Mouse (Mus musculus): ENCODE data around the gene Akap10.
"Not testable (repeated sequence)": the region's sequence is repeated elsewhere in the genome, so short reads cannot be mapped to it uniquely, and the experiment has no call there.

Akap10 gene

GRCm38 (mm10) chr11:61930640-61931586, 861 bp upstream of the Akap10 start:
- no peak for DNase-seq (ENCODE audit: low spot score in 2 of 2)

DNA sequence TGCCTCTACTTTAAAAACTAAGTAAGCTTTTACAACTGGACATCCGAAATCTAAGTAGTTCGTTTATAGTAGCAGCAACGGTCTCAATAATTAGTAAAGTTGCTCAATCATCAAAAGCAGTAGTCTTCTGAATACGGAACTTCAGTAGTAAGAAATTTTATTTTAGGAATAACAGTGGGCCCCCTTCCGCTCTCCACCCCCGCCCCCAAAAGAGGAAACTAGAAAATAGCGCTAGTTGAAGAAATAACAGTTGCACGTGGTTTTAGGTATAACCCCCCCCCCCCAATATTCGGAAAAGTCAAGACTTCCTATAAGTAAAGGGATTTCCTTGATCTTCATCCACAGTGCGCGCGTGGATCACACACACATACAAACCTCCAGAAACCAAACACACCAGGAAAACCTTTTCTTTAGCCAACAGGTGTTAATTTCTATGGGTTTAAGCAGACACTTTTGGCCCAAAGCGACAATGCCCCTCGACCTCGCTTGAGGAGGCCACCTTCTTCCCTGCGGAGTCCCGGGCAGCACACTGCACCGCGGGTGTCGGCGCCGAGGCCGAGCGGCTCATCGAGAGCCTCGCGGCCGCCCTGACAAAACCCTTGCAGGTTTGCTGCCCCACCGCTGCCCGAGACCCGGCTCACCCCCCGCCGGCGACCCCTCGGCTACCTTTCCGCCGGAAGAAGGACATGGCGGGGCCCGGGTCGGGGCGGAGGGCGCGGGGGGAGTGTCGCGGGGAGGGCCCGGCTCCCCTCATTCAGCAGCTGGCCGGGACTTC, 542 bp downstream of the Akap10 start:
- DNase-seq (ENCODE audit: low spot score in 2 of 2) = no peak

GRCm38 (mm10) chr11:61923309-61923708, 6.7 kb downstream of the Akap10 start:
- no peak for DNase-seq (ENCODE audit: low spot score in 2 of 2)

DNA sequence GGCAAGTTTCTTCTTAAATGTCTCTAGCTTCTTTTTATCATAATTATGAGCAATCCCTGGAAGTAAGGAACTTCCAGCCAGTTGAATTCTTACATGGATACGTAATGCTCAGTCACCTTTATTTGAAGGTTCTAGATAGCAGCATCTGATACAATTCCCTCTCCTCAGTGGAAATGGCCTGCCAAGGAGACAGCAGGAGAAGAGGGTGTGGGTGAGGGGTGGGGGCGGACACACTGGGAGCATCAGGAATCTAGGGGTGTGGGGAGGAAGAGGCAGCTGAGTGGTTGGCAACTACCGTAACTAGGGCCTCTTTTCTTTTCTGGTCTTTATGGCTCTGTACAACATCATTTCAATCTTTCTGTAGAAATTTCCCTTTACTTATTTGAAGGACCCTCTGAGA, 10.3 kb downstream of the Akap10 start:
- no peak for DNase-seq (ENCODE audit: low spot score in 2 of 2)

DNA sequence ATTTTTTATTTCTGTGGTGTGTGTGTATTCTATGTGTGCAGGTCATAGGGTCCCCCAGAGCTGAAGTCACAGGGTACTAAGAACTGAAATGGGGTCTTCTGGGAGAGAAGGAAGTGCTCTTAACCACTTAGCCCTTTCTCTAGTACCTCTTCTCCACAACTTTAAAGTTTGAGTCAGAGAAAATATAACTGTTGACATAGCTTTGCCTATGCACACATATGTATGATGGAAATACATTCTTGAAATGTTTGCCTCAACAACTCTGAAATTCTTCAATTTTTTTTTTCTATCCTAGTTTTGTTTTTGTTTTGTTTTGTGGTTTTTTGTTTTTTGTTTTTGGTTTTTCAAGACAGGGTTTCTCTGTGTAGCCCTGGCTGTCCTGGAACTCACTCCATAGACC, 21.7 kb downstream of the Akap10 start:
- DNase-seq (ENCODE audit: low spot score in 2 of 2) = no peak

DNA sequence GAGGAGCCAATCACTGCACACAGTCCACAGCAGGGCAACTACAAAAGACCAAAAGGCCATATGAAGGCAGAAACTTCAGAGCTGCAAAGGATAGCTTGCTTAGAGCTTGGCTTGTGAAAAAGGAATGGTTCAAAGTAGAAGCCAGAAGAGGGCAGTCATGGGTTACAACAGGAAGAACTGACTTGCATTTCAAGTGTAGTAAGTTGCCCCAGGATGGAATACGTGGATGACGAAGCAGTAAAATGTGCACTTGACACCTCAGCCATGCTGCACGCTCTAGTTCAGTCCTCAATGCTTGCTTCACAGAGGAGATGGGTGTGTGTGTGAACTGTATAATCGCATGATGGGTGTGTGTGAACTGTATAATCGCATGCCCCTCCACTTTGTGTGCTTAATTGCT, 47.9 kb downstream of the Akap10 start:
- DNase-seq (ENCODE audit: low spot score in 2 of 2) = no peak

- DNase-seq (ENCODE audit: low spot score in 2 of 2) = no peak
These were observed 50.1 kb downstream of the Akap10 start for GRCm38 (mm10) chr11:61879921-61880320.

DNA sequence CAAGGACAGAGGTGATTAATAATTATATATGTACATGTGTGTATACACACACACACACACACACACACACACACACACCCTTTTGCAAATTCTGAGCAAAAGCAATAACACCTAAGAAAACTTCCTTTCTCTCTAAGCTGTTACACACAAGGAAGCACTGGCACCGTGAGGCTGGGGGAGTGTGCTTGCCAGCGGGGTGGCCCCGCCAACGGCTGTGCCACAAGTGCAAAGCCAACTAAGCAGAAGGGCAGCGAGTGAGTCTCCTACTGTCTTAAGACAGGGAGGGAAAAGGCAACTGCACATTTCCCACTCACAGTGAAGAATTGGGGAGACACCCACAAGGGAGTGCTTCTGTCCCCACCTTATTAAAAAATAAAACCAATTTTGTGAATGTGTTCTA, 58.2 kb downstream of the Akap10 start:
- no peak for DNase-seq (ENCODE audit: low spot score in 2 of 2)

GRCm38 (mm10) chr11:61866856-61867255, 63.2 kb downstream of the Akap10 start:
- no peak for DNase-seq (ENCODE audit: low spot score in 2 of 2)

DNA sequence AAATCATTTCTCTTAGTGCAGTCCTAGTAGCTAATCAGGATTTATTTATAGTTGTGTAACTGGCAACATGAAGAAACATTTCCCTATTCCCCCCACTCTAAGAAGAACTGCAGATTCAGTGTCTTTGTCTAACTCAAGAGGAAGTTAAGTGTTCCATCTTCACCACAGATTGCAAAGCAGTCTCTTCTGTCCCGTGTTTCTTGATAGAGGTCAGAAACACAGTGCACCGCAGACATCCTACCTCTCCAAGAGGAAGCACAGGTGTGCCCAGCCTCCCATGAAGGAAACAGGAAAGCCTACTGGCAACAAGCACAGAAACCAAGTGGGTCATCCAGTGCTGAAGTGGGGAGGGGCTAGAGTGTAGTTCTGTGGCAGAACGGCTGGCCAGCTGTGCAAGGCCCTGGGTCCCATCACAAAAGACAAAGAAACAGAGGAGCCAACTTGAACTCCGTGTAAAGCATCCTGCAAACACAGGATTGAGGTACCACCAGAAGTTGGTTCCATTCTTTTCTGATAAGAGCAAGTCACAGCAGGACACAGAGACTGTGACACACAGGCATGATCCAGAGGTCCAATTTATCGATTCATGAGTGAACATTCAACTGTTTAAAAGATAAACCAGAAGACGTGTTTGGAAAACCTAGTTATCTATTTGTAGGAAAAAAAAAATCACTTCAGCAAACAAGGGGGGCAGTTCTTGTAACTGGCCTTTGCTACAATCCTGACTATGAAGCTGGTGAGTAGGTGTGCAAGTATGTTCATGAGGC, 68.1 kb downstream of the Akap10 start:
- DNase-seq (ENCODE audit: low spot score in 2 of 2) = no peak

- no peak for DNase-seq (ENCODE audit: low spot score in 2 of 2)
These were observed 70.7 kb downstream of the Akap10 start for GRCm38 (mm10) chr11:61859316-61859715.

DNA sequence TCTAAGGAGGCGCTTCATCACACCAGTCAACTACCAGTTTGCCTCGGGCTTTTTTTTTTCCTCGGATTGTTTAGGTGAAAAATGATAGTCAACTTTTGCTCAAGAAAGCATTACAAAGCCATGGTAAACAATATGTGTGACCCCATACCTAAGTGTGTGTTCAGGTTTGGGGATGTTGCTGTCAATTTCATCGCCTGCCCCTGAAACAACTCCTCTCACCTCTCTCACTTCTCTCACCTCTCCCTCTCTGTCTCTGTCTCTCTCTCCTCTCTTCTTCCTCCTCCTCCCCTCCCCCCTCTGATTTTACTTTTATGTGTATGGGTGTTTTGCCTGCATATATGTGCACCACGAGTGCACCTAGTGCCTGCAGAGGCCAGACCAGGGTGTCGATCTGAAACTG, 74.5 kb downstream of the Akap10 start:
- DNase-seq (ENCODE audit: low spot score in 2 of 2) = no peak

- DNase-seq (ENCODE audit: low spot score in 2 of 2) = peak; percentile 68 to 78
These were observed 75.1 kb downstream of the Akap10 start, which contains the start of gene Ulk2 for GRCm38 (mm10) chr11:61854988-61855411. TSS of gene Ulk2 (minus strand) at chr11:61855073.

- DNase-seq (ENCODE audit: low spot score in 2 of 2) = peak; percentile 73 to 74
These were observed 75.7 kb downstream of the Akap10 start for GRCm38 (mm10) chr11:61854211-61854987.

GRCm38 (mm10) chr11:61853659-61854058, 76.4 kb downstream of the Akap10 start:
- no peak for DNase-seq (ENCODE audit: low spot score in 2 of 2)

DNA sequence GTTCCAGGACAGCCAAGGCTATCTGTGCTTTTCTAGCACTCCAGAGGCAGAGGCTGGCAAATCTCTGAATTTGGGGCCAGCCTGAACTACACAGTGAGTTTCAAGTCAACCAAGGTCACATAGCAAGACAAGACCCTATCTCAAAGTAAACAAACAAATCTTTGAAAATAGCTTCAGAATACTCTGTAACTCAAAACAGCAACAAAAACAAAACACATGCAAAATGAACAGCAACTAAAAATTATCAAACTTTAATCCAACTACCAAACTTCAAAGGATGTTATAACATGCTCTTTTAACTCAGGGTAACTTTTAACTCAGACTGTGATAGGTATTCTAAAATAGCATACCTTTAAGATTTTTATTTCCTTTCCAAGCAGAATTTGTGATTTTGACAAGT, 77.1 kb downstream of the Akap10 start:
- no peak for DNase-seq (ENCODE audit: low spot score in 2 of 2)

GRCm38 (mm10) chr11:61851195-61851594, 78.9 kb downstream of the Akap10 start:
- DNase-seq (ENCODE audit: low spot score in 2 of 2) = no peak

DNA sequence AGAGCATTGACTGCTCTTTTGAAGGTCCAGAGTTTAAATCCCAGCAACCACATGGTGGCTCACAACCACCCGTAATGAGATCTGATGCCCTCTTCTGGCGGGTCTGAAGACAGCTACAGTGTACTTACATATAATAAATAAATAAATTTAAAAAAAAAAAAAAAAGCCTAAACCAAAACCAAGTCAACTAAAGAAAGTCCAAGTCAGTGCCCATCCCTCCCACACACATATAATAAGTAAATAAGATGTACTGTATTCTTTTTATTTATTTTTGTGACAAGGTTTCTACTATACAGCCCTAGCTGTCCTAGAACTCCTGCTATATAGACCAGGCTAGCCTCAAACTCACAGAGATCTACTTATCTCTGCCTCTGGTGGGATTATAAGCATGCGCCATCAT, 89.4 kb downstream of the Akap10 start:
- DNase-seq (ENCODE audit: low spot score in 2 of 2) = not testable (repeated sequence)

- DNase-seq (ENCODE audit: low spot score in 2 of 2) = no peak
These were observed 90.1 kb downstream of the Akap10 start for GRCm38 (mm10) chr11:61839940-61840339.

GRCm38 (mm10) chr11:61839182-61839581, 90.9 kb downstream of the Akap10 start:
- DNase-seq (ENCODE audit: low spot score in 2 of 2) = no peak
